Mouse (Mus musculus) cerebellum, adult 9-11 months (tissue): ENCODE measurements around the gene Myo1h.
A peak's percentile ranks its signal among the peaks of the same experiment; 100 is the strongest.

Experiments
- DNase-seq: peaks from one replicate; pipeline ENCODE4 v3.0.0; 2022

Myo1h gene

DNA sequence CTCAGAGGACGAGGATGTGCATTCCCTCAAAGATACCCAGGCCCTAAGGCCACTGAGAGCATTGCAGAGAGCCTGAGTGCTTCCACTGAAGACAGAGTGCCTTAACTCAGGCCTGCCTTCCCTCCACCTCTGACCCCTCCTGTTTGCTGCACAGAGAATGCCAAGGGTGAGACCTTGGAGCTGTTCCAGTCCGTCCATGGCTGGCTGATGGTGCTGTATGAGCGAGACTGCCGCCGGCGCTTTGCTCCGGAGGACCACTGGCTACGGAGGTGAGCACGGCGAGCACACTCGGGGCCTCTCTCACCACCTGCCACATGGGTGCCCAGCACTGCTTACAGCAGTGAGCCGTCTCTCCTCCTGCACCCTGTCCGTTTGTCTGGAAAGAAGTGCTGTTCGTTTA, 117.6 kb downstream of the Myo1h start:
- DNase-seq = no peak

GRCm38 (mm10) chr5:114407269-114407668, 118.3 kb downstream of the Myo1h start:
- peak; percentile 50 for DNase-seq

DNA sequence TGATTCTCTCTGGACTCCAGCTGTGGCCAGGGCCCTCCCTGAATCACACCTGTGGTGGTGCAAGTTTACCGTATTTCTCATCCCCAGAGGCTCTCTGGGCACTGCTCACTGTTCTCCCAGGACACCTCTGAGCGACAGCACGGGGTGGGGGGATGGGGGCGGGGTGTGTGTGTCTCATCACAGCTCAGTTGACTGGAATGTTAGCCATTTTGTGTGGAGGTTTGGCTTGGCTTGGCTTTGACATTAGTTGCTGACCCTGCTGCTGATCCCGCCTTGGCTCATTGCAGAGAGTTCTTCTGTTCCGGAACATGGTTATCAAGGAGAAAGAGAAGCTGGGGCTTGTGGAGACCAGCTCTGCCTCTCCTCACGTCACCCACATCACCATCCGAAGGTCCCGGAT, 118.8 kb downstream of the Myo1h start:
- DNase-seq = no peak

DNA sequence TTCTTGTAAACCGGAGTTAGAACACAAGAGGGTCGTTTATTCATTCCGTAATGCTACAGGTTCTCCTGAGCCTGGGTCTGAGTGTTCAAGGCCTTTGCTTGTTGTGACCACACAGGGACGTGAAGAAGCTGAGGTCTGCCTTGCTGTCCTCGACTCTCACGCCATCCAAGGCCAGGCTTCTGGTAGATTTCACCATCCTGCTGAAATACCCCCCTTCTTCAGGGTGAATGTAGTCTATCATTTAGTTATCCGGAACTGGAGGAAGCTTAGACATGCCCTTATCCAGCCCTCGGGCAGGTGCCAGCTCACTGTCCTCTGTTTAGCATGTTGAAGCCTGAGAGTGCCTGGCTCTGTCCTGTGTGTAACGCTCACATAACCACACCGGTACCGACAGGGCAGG, 119.9 kb downstream of the Myo1h start:
- no peak for DNase-seq

DNA sequence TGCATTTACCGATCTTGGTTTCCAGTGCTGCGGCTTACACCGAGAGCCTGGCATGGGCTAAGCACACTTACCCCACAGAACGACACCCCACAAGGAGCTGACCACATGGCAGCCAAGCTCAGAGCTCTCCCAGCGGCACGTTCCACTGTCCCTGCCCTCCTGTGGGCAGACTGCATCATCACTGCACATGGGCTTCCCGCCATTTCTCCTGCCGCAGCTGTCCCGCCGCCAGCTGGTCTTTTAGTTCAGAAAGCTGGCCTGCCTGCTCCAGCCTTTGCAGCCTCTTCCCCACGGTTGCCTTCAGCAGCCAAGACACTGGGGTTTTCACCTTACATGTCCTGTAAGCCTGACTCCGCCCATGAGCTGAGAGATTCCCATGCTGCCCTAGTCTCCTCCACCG, 121.5 kb downstream of the Myo1h start:
- DNase-seq = no peak

GRCm38 (mm10) chr5:114412361-114412998, 123.5 kb downstream of the Myo1h start:
- no peak for DNase-seq

DNA sequence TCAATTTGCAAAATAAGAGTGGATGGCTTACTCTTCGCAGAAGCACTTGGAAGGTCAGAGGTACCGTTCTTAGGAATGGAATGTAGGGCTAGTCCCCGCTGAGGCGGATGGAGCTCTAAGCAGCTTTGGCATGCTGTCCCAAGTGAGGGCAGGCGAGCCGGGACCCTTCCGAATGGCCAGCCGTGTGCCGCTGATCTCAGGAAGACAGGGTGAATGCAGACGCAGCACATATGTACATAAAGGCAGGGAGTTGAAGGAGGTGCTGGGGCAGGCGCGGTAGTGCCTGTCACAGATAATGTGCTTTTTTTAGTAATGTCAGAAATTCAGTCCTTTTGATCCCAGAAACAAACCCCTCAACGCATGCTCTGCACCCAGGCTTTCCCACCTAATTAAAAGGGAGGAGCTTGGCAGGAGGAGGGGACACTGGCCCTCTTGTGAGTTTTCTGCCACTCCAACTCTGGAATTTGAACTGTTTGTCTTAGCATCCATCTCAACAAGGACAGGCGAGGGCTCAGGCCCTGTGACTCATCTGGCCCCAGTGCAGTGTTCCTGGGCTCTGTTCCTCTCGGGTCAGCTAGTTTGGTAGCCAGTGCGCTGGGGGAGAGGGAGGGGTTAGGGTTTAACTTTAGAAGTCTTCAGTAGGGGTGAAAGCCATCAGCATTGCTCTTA, 124.2 kb downstream of the Myo1h start:
- DNase-seq = no peak
